ENCODE assay signal across 13 mouse cellular contexts in genomic region chr1:132586679-132587201, GRCm38 (mm10). TPM values are rescaled to one million over a fixed set of nuclear protein-coding genes. Genes with fewer than 3 reads are reported as not detected.
DNase-seq lines count a peak whose midpoint lies in the region; ATAC-seq and TF ChIP-seq lines count a peak whose summit lies in the region.
"Had no signal": no experiment of that assay in that cellular context is flagged by ENCODE, and none has a peak within 500 bp of the region (broad histone marks: within the 10 kb centered on the region; RNA-seq: fewer than 3 reads in every experiment).

No protein-coding gene starts in this region.

- peaks cover 3% of the 10 kb centered on the region; the same call in 1 of the 2 replicates for H3K4me1 ChIP-seq in liver, adult 2 months (ENCODE audit: control insufficient read depth, insufficient read depth, low read length)
- peaks cover 29% of the 10 kb centered on the region for H3K4me1 ChIP-seq in forebrain, embryonic 11.5 days (replicated peaks; ENCODE audit: control insufficient read depth, insufficient read depth, low read length)
- H3K4me1 ChIP-seq in heart, embryonic 11.5 days (ENCODE audit: control insufficient read depth, insufficient read depth, low read length), result 0 out of 2 replicates have a peak, but pooled peaks cover 3% of the 10 kb centered on the region
- peaks cover 64% of the 10 kb centered on the region for H3K4me1 ChIP-seq in forebrain, embryonic 12.5 days

- ATAC-seq in forebrain, embryonic 11.5 days (replicated peaks; ENCODE audit: low FRiP score), result no peak
- no peak for ATAC-seq in heart, embryonic 11.5 days (replicated peaks; ENCODE audit: insufficient number of reproducible peaks, low FRiP score, low TSS enrichment)
- no peak for ATAC-seq in forebrain, embryonic 12.5 days (ENCODE audit: low FRiP score)

- H3K36me3 ChIP-seq in liver, adult 2 months (ENCODE audit: control insufficient read depth, insufficient read depth, low read length), result no peaks in the 10 kb centered on the region
- no peaks in the 10 kb centered on the region for H3K36me3 ChIP-seq in forebrain, embryonic 11.5 days (ENCODE audit: control insufficient read depth, insufficient read depth, low read length)
- H3K36me3 ChIP-seq in heart, embryonic 11.5 days (ENCODE audit: control insufficient read depth, insufficient read depth, low read length), result no peaks in the 10 kb centered on the region
- H3K36me3 ChIP-seq in forebrain, embryonic 12.5 days (replicated peaks), result no peaks in the 10 kb centered on the region; the same call in 1 of the 2 replicates
- H3K36me3 ChIP-seq: embryonic facial prominence, embryonic 13.5 days had no signal

- no peaks in the 10 kb centered on the region for H3K9me3 ChIP-seq in forebrain, embryonic 11.5 days (ENCODE audit: control insufficient read depth, low read length)
- H3K9me3 ChIP-seq in heart, embryonic 11.5 days (replicated peaks; ENCODE audit: control insufficient read depth, low read length), result no peaks in the 10 kb centered on the region
- H3K9me3 ChIP-seq in forebrain, embryonic 12.5 days, result no peaks in the 10 kb centered on the region
- H3K9me3 ChIP-seq: embryonic facial prominence, embryonic 13.5 days; neural tube, embryonic 12.5 days had no signal

- H3K4me3 ChIP-seq in liver, adult 2 months (ENCODE audit: insufficient read depth, low read depth, low read length), result peak overlapping the region; percentile 46
- no peak overlapping the region for H3K4me3 ChIP-seq in forebrain, embryonic 11.5 days (ENCODE audit: low read depth, low read length)
- no peak overlapping the region for H3K4me3 ChIP-seq in heart, embryonic 11.5 days (ENCODE audit: low read depth, low read length)
- H3K4me3 ChIP-seq in forebrain, embryonic 12.5 days (replicated peaks), result no peak overlapping the region
- H3K4me3 ChIP-seq: embryonic facial prominence, embryonic 13.5 days; layer of hippocampus, adult 2 months; neural tube, embryonic 12.5 days had no signal

- H3K4me2 ChIP-seq in forebrain, embryonic 11.5 days (ENCODE audit: low read depth, low read length, severe bottlenecking), result no peak overlapping the region
- H3K4me2 ChIP-seq in heart, embryonic 11.5 days, result no peak overlapping the region
- H3K4me2 ChIP-seq in forebrain, embryonic 12.5 days, result no peak overlapping the region
- H3K4me2 ChIP-seq: embryonic facial prominence, embryonic 13.5 days; neural tube, embryonic 12.5 days had no signal

- DNase-seq in right cerebral cortex, adult 18-20 months, result peak; percentile 31
- DNase-seq in right cerebral cortex, postnatal 36 days (ENCODE audit: low spot score in 2 of 2), result no peak
- DNase-seq in kidney, adult 11 months, result peak; percentile 73
- DNase-seq in liver, adult 2 months (ENCODE audit: extremely low read depth, low read depth, low spot score), result peak; percentile 91
- peak; percentile 34 for DNase-seq in urinary bladder, postnatal 14 days (ENCODE audit: low spot score)
- DNase-seq in forebrain, embryonic 11.5 days (ENCODE audit: low spot score), result no peak
- DNase-seq: lung, postnatal 10 days; thymus, postnatal 14 days had no signal

- TF ChIP-seq POLR2A in liver, adult 2 months (IDR thresholded peaks at IDR 0.05; ENCODE audit: extremely low read depth, insufficient read depth, low read length), result no peak

- no peaks in the 10 kb centered on the region for H3K27me3 ChIP-seq in liver, adult 2 months (ENCODE audit: control insufficient read depth, insufficient read depth, low read length)
- H3K27me3 ChIP-seq in forebrain, embryonic 11.5 days (ENCODE audit: control insufficient read depth, insufficient read depth, low read length), result no peaks in the 10 kb centered on the region
- no peaks in the 10 kb centered on the region; the same call in 1 of the 2 replicates for H3K27me3 ChIP-seq in heart, embryonic 11.5 days (ENCODE audit: control insufficient read depth, insufficient read depth, low read length)
- H3K27me3 ChIP-seq in forebrain, embryonic 12.5 days, result no peaks in the 10 kb centered on the region
- H3K27me3 ChIP-seq: embryonic facial prominence, embryonic 13.5 days; neural tube, embryonic 12.5 days had no signal

- H3K9ac ChIP-seq in liver, adult 2 months (ENCODE audit: low read depth, low read length), result peak overlapping the region; percentile 13; the same call in 1 of the 2 replicates
- H3K9ac ChIP-seq in forebrain, embryonic 11.5 days (ENCODE audit: low read length), result no peak overlapping the region
- no peak overlapping the region for H3K9ac ChIP-seq in heart, embryonic 11.5 days (ENCODE audit: low read depth, low read length)
- H3K9ac ChIP-seq in forebrain, embryonic 12.5 days, result no peak overlapping the region
- H3K9ac ChIP-seq: embryonic facial prominence, embryonic 13.5 days; neural tube, embryonic 12.5 days had no signal

- H3K79me2 ChIP-seq in liver, adult 2 months (ENCODE audit: control insufficient read depth, insufficient read depth, low read length), result no peaks in the 10 kb centered on the region

- WGBS in liver, adult 2 months, result 8% methylated on average over 15 of the region's 15 CpGs
- WGBS in forebrain, embryonic 11.5 days, result 48% methylated on average over 15 of the region's 15 CpGs
- WGBS in heart, embryonic 11.5 days (ENCODE audit: insufficient replicate concordance), result 57% methylated on average over 15 of the region's 15 CpGs
- WGBS in forebrain, embryonic 12.5 days, result 54% methylated on average over 15 of the region's 15 CpGs

- no peak for TF ChIP-seq CTCF in liver, adult 2 months (IDR thresholded peaks at IDR 0.05; ENCODE audit: low read depth, low read length)

- no peak overlapping the region for H3K27ac ChIP-seq in liver, adult 2 months (replicated peaks; ENCODE audit: insufficient read depth, low read depth, low read length)
- H3K27ac ChIP-seq in forebrain, embryonic 11.5 days (ENCODE audit: low read depth, low read length), result no peak overlapping the region
- no peak overlapping the region for H3K27ac ChIP-seq in heart, embryonic 11.5 days (ENCODE audit: low read depth, low read length)
- H3K27ac ChIP-seq in forebrain, embryonic 12.5 days, result no peak overlapping the region
- H3K27ac ChIP-seq: embryonic facial prominence, embryonic 13.5 days; layer of hippocampus, adult 2 months; neural tube, embryonic 12.5 days had no signal

RNA-seq across cellular contexts. Expression of gene Cntn2, which starts 43.7 kb away (rescaled TPM):
- under 0.01 and 0.07 TPM in 2 replicates for total RNA-seq in liver, adult 2 months (2014; rRNA removed)
- polyA plus RNA-seq in liver, adult 2 months (2012; rRNA removed), result 0.11 and 0.48 TPM in 2 replicates
- 15.3 and 16.9 TPM in 2 replicates for polyA plus RNA-seq in forebrain, embryonic 11.5 days (2014; fragmentation: Nextera tagmentation; extraction: Ambion mirVana)
- 0.09 and 0.35 TPM in 2 replicates for polyA plus RNA-seq in heart, embryonic 11.5 days (2014; fragmentation: Nextera tagmentation; extraction: Ambion mirVana)
- polyA plus RNA-seq in forebrain, embryonic 12.5 days (2016; fragmentation: Nextera tagmentation; extraction: Ambion mirVana), result 37.0 and 37.5 TPM in 2 replicates

Comparison
In these comparisons a context has a peak if more than half of its experiments do, and no peak if none do; other contexts are left out.
1. DNase-seq: peak in right cerebral cortex, adult 18-20 months (single experiment), kidney, adult 11 months (single experiment), liver, adult 2 months (single experiment) and urinary bladder, postnatal 14 days (single experiment); none in right cerebral cortex, postnatal 36 days (0 of 2) and forebrain, embryonic 11.5 days (single experiment).
2. RNA of gene Cntn2, which starts 43.7 kb away (polyA plus RNA-seq): 37.0 to 37.5 TPM in forebrain, embryonic 12.5 days and 15.3 to 16.9 TPM in forebrain, embryonic 11.5 days; 0.11 to 0.48 TPM in liver, adult 2 months and 0.09 to 0.35 TPM in heart, embryonic 11.5 days; every median in the first group is over 10 times any median in the second.